Mouse (Mus musculus) frontal cortex, postnatal 25 days (tissue): Measurements from ENCODE around the gene Gm40460.
"Not testable (repeated sequence)": the region's sequence is repeated elsewhere in the genome, so short reads cannot be mapped to it uniquely, and the experiment has no call there.

Experiments used
- DNase-seq, 2 experiments: peaks; one replicate each; pipeline ENCODE4 v3.0.0; 2022; ENCODE audit warnings: low spot score in 2 of 2

Gene Gm40460

DNA sequence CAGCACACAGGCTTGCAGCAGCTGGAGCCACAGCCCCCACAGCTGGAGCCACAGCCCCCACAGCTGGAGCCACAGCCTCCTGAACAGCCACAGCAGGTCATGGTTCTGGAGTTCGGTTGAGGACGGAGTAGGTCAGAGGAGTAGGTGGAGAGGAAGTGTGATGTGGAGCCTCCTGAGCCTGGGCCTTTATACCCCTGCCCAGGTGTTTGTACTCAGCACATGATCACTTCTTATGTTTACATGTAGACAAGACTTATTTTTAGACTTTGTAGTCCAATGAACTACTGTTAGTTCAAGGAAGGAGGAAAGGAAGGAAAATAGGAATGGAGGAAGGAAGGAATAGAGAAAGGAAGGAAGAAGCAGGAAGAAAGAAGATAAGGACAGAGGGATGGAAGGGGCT is at the start of gene Gm40460:
Gene Gm40460 (minus strand): TSS at position 101 of the 400 bp plus-strand sequence.
- no peak for DNase-seq

- DNase-seq: not testable (repeated sequence)
Observed at GRCm38 (mm10) chr7:142285910-142286612, 45.2 kb upstream of the Gm40460 start.

- peak in 1 of 2 experiments; percentile 4 for DNase-seq
Observed at GRCm38 (mm10) chr7:142285130-142285835, 44.4 kb upstream of the Gm40460 start.

DNA sequence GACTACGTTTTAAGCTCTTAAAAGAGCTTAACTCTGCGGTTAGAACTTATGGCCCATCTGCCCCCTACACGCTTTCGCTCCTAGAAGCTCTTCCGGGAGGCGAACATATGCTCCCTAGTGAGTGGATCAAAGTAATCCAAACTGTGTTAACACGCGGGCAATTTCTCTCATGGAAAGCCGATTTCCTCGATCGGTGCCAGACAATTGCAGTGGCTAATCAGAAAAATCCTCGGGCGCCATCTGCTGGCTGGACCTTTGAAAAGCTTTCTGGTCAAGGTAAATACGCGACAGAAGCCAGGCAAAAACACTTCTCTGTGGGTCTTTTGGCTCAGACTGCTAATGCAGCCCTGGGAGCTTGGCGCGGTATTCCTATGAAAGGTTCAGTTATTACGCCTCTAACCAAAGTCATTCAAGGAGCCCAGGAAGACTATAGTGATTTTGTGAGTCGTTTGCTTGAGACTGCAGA is 43.8 kb upstream of the Gm40460 start:
- DNase-seq: peak; percentile 83

DNA sequence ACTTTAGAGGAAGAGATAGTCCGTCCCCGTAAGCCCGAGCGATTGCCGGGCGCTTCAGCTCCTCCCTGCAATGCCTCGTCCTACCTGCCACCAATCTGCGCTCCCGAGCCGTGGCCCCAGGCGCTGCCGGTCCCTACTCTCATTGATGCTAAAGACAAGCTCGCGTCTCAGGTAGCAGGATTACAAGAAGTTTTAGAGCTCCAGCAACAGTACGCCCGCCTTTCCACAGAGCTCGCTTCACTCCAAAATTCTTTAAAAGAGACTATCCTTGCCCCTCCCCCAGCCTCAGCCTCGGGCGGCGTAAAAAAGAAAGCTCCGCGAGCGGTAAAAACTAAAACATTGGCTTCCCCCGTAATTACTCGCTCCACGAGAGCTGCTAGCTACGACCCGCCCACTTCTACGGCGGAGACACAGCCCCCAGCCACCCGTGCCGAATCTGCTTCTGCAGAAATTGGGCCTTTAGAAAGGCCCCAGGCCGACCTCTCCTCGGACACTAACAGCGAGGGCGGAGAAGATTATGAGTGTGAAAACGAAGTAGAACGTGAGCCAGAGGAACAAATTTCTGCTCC is 43.2 kb upstream of the Gm40460 start:
- peak in 1 of 2 experiments; percentile 13 for DNase-seq

DNA sequence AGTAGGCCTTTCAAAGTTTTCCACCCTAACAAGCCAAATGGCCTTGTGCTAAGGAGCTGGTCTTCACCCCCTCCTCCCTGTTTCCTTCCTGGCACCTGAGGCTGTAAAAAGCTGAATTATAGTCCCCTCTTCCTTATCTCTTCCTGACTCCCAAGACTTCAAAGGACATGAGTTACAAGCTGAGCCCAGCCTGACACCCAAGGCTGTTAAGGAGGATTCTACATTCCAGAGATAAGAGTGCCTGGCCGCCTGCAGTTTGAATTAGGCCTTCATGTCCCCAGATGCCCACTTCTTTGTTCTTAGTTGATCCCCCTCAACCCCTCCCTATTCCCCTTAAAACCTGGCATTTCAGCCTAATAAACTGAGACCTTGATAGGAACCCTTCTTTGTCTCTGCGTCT is 42.0 kb upstream of the Gm40460 start:
- not testable (repeated sequence) for DNase-seq

DNA sequence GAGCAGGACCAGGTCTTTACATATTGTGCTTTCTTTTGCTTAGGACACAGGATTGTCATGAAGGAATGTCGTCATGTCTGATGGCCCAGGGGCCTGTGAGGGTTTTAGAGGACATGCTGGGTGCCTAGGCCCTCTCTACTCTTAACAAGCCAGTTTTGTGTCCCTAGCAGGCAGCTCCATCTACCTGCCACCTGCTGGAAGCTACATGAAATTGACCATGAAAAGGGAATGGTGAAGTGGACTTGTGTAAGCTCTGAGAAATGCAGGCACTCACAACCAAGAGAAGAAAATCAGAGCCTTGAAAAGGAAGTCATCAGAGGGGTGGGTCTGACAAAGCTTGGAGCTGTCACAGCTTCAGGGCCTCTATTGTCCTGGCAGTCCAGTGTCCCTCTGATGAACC is 38.4 kb upstream of the Gm40460 start:
- DNase-seq: not testable (repeated sequence)

GRCm38 (mm10) chr7:142278183-142278582 is 37.3 kb upstream of the Gm40460 start:
- peak; percentile 33 to 47 for DNase-seq

DNA sequence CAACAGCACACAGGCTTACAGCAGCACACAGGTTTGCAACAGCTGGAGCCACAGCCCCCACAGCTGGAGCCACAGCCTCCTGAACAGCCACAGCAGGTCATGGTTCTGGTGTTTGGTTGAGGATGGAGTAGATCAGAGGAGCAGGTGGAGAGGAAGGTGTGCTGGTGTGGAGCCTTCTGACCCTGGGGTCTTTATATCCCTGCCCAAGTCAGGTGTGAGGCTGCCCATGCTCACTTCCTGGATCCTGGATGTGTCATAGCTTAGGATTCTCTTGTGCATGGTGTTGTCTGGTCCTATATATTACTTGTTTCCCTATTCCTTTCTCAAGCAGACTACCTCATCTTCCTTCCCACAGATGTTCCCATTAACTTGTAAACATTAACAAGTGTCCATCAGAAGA is 33.4 kb upstream of the Gm40460 start, which contains the start of gene Gm4559:
Gene Gm4559 (minus strand): TSS at position 101 of the 400 bp plus-strand sequence.
- not testable (repeated sequence) for DNase-seq

DNA sequence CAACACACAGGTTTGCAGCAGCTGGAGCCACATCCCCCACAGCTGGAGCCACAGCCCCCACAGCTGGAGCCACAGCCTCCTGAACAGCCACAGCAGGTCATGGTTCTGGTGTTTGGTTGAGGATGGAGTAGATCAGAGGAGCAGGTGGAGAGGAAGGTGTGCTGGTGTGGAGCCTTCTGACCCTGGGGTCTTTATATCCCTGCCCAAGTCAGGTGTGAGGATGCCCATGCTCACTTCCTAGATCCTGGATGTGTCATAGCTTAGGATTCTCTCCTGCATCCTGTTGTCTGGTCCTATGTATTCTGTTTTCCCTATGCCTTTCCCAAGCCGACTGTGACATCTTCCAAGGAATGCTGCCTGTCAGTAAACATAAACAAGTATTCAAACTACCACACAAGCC is 17.4 kb upstream of the Gm40460 start, which contains the start of gene Gm2431:
Gene Gm2431 (minus strand): TSS at position 101 of the 400 bp plus-strand sequence.
- not testable (repeated sequence) for DNase-seq

DNA sequence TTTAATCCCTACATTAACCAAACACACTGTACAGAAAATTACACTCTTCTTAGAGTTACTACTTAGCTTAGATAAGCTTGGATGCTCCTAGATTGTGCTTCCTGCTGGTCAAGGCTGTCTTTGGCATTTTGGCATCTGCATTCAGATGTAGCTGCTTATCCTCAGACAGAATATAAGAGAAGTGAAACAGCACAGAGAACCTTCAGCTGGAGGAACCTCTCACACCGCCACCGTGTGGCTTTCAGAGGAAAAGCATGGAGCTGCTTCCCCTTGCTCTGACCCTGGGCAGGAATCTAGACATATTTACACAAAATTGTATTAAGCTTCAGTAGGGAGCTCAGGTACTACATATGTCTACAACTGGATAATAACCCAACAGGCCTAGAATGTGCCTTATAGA is 14.6 kb upstream of the Gm40460 start:
- peak in 1 of 2 experiments; percentile 34 for DNase-seq

- DNase-seq: peak; percentile 3 to 34
Observed at GRCm38 (mm10) chr7:142249824-142250223, 8.9 kb upstream of the Gm40460 start.

DNA sequence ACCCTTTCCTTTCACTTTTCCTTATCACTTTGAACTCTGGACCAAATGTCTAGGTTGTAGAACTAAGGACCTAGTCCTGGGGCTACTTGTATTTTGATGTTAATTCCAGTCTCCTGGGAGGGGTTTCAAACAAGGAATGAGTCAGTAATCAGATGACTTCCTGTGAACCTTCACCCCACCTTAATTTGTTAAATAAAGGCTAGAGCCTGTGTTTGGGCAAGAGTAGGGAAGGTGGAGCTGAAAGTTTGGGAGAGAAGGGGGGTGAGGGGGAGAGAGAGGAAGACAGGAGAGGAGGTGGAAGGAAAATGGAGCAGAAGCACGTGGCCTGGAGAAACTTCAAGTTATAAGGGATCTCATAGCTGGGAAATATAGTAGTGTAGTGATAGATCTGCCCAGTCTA is 9.3 kb downstream of the Gm40460 start:
- no peak for DNase-seq

DNA sequence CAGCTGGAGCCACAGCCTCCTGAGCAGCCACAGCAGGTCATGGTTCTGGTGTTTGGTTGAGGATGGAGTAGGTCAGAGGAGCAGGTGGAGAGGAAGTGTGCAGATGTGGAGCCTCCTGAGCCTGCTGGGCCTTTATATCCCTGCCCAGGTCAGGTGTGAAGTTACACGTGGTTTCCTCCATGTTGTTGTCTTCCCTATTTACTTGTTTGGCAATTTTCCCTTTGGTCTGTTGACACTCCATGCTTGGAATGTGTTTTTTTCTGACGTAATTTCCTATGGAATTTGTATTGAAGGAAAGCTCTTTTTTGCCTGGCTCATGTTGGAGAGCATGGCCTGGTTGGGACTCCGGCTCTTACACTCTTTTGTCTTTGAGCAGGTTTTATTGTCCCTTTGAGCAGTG is 11.0 kb downstream of the Gm40460 start, which contains the start of gene Krtap5-5:
Gene Krtap5-5 (minus strand): TSS at position 101 of the 400 bp plus-strand sequence.
- DNase-seq: not testable (repeated sequence)

GRCm38 (mm10) chr7:142224518-142224917 is 16.4 kb downstream of the Gm40460 start:
- DNase-seq: no peak

GRCm38 (mm10) chr7:142212136-142212535 is 28.7 kb downstream of the Gm40460 start:
- DNase-seq: not testable (repeated sequence)

DNA sequence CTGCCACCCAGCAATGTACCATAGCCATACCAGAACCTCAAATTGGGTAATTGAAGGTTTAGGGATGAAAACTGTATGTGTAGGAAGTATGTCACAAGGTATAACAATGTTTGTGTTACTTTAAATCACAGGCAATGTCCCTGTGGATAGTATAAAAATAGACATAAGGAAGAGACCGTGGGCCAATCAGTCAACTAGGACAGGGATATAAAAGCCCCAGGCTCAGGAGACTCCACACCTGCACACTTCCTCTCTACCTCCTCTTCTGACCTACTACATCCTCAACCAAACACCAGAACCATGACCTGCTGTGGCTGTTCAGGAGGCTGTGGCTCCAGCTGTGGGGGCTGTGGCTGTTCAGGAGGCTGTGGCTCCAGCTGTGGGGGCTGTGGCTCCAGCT is 29.3 kb downstream of the Gm40460 start, which contains the start of gene Gm7579:
Gene Gm7579 (plus strand): TSS at position 301 of the 400 bp plus-strand sequence.
- DNase-seq: no peak

DNA sequence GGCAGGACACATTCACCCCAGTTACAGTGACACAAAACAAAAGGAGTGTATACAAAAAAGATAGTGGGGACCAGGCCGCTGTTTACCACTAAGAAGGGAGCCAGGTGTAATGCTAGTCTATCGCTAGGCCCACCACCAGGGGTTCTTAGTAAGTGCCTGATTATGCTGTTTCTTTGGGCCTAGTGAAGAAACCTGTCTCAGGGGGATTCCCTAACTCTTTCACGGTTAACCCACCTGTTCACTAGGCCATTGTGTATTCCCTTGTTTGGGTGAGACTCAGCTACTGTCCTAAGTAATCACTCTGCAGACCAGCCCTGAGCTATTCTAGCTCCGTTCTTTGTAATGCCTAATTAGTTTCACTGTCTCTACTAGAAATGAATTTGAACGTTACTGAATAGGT is 34.0 kb downstream of the Gm40460 start:
- not testable (repeated sequence) for DNase-seq

DNA sequence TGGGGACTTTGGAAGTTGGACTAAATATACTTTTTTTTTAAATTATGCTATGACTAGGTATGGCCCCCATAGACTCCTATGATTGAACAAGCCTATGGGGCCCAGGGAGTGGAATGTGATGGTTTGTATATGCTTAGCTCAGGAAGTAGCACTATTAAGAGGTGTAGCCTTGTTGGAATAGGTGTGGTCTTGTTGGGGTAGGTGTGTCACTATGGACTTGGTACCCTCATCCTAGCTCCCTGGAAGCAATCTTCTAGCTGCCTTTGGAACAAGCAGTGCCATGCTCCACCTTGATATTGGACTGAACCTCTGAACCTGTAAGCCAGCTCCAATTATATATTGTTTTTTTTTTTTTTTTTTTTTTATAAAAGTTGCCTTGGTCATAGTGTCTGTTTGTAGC is 35.4 kb downstream of the Gm40460 start:
- DNase-seq: no peak

DNA sequence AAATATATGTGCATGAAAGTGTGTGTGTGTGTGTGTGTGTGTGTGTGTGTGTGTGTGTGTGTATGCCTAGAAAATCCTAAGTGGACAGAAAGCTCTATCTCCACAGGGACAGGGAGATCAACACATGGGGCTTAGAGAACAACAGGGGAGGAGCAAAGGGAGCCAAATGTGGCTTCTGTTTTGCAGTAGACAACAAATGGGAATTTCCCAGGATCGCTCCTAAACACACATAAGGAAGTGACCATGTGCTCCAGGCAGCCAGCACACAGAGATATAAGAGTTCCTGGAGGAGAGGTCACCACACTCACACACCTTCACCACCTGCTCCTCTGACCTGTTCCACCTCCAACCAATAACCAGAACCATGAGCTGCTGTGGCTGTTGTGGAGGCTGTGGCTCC is 39.8 kb downstream of the Gm40460 start, which contains the start of gene Krtap5-3:
Gene Krtap5-3 (plus strand): TSS at position 301 of the 400 bp plus-strand sequence.
- DNase-seq: no peak

- no peak for DNase-seq
Observed at GRCm38 (mm10) chr7:142198748-142199147, 42.1 kb downstream of the Gm40460 start.
